13 mouse cellular contexts compared by ENCODE assay signal in genomic region chr1:151891194-151891593, GRCm38 (mm10).
DNase-seq lines count a peak whose midpoint lies in the region; ATAC-seq and TF ChIP-seq lines count a peak whose summit lies in the region.
"Had no signal": no experiment of that assay in that cellular context is flagged by ENCODE, and none has a peak within 500 bp of the region (broad histone marks: within the 10 kb centered on the region; RNA-seq: fewer than 3 reads in every experiment).

No protein-coding gene starts in this region.

- DNase-seq in heart, adult 9 months (ENCODE audit: low spot score in 2 of 2), result no peak
- peak; percentile 24 for DNase-seq in Muller cell, postnatal 12 days (ENCODE audit: inconsistent ontology term)
- DNase-seq in lung, postnatal 0 days (ENCODE audit: low spot score), result peak; percentile 78
- no peak for DNase-seq in cerebellum, adult 18-20 months
- DNase-seq: adrenal gland, postnatal 14 days; gastrocnemius, postnatal 36 days; kidney, adult 9 months; right cerebral cortex, postnatal 25 days had no signal

- no peak overlapping the region for H3K4me2 ChIP-seq in heart, embryonic 16.5 days (ENCODE audit: low read depth, low read length)
- no peak overlapping the region for H3K4me2 ChIP-seq in lung, postnatal 0 days (replicated peaks; ENCODE audit: low read depth, low read length)
- H3K4me2 ChIP-seq: liver, embryonic 15.5 days had no signal

- no peak overlapping the region for H3K4me3 ChIP-seq in heart, embryonic 16.5 days (ENCODE audit: low read length)
- no peak overlapping the region for H3K4me3 ChIP-seq in cortical plate, adult 2 months (ENCODE audit: insufficient read depth, low read length)
- H3K4me3 ChIP-seq in lung, postnatal 0 days (ENCODE audit: low read depth, low read length), result no peak overlapping the region
- H3K4me3 ChIP-seq: liver, embryonic 15.5 days had no signal

- WGBS in heart, embryonic 16.5 days, result 45% methylated on average over 9 of the region's 9 CpGs
- 55% methylated on average over 9 of the region's 9 CpGs for WGBS in lung, postnatal 0 days

- peak; percentile 38 for TF ChIP-seq EP300 in lung, postnatal 0 days (IDR thresholded peaks at IDR 0.05)

- no peaks in the 10 kb centered on the region for H3K27me3 ChIP-seq in heart, embryonic 16.5 days (ENCODE audit: control insufficient read depth, insufficient read depth, low read length)
- H3K27me3 ChIP-seq in lung, postnatal 0 days (replicated peaks; ENCODE audit: insufficient read depth, low read length), result no peaks in the 10 kb centered on the region
- H3K27me3 ChIP-seq: CH12.LX; liver, embryonic 15.5 days had no signal

- no peak for ATAC-seq in heart, embryonic 16.5 days (replicated peaks; ENCODE audit: extremely low read depth, insufficient read depth, low FRiP score)
- ATAC-seq in lung, postnatal 0 days, result peak; percentile 52
- ATAC-seq in megakaryocyte-erythroid progenitor cell, adult 5-6 weeks (replicated peaks; ENCODE audit: low FRiP score, low TSS enrichment, poor library complexity, severe bottlenecking), result no peak

- no peak for TF ChIP-seq POLR2A in cortical plate, adult 2 months (IDR thresholded peaks at IDR 0.05; ENCODE audit: extremely low read depth, insufficient read depth, low read length)

- peaks cover 37% of the 10 kb centered on the region for H3K4me1 ChIP-seq in heart, embryonic 16.5 days (ENCODE audit: control insufficient read depth, insufficient read depth, low read length)
- peaks cover 11% of the 10 kb centered on the region; the same call in 1 of the 2 replicates for H3K4me1 ChIP-seq in cortical plate, adult 2 months (ENCODE audit: control insufficient read depth, insufficient read depth, low read length)
- H3K4me1 ChIP-seq in lung, postnatal 0 days (ENCODE audit: insufficient read depth, low read depth, low read length), result peaks cover 10% of the 10 kb centered on the region; the same call in 1 of the 2 replicates
- H3K4me1 ChIP-seq: liver, embryonic 15.5 days had no signal

- no peak for TF ChIP-seq CTCF in cortical plate, adult 2 months (IDR thresholded peaks at IDR 0.05; ENCODE audit: extremely low read depth, insufficient read depth, low read length)
- TF ChIP-seq CTCF in lung, postnatal 0 days (IDR thresholded peaks at IDR 0.05), result no peak

- H3K36me3 ChIP-seq in heart, embryonic 16.5 days (ENCODE audit: control insufficient read depth, insufficient read depth), result no peaks in the 10 kb centered on the region
- no peaks in the 10 kb centered on the region for H3K36me3 ChIP-seq in lung, postnatal 0 days (ENCODE audit: insufficient read depth, low read length)
- H3K36me3 ChIP-seq: liver, embryonic 15.5 days had no signal

- no peak overlapping the region for H3K9ac ChIP-seq in heart, embryonic 16.5 days (ENCODE audit: low read length)
- H3K9ac ChIP-seq in lung, postnatal 0 days (replicated peaks; ENCODE audit: low read depth), result no peak overlapping the region
- H3K9ac ChIP-seq: liver, embryonic 15.5 days had no signal

- H3K9me3 ChIP-seq in heart, embryonic 16.5 days (replicated peaks; ENCODE audit: control insufficient read depth, low read length), result no peaks in the 10 kb centered on the region
- H3K9me3 ChIP-seq in lung, postnatal 0 days (ENCODE audit: low read length), result no peaks in the 10 kb centered on the region
- H3K9me3 ChIP-seq: liver, embryonic 15.5 days had no signal

- peak overlapping the region; percentile 49 for H3K27ac ChIP-seq in heart, embryonic 16.5 days (ENCODE audit: low read length)
- H3K27ac ChIP-seq in cortical plate, adult 2 months (ENCODE audit: insufficient read depth, low read length), result 0 out of 2 replicates have a peak overlapping the region, but pooled peaks have one; percentile 29
- peak overlapping the region; percentile 65 for H3K27ac ChIP-seq in lung, postnatal 0 days (ENCODE audit: low read length)
- H3K27ac ChIP-seq: liver, embryonic 15.5 days had no signal

Comparison
In these comparisons a context has a peak if more than half of its experiments do, and no peak if none do; other contexts are left out.
1. DNase-seq: peak in Muller cell, postnatal 12 days (single experiment) and lung, postnatal 0 days (single experiment); none in heart, adult 9 months (0 of 2) and cerebellum, adult 18-20 months (0 of 2).
2. Peak in every context shown above with its lines, with median percentiles within 50 percentile points of each other: H3K27ac ChIP-seq.